In the genomic region with DNA sequence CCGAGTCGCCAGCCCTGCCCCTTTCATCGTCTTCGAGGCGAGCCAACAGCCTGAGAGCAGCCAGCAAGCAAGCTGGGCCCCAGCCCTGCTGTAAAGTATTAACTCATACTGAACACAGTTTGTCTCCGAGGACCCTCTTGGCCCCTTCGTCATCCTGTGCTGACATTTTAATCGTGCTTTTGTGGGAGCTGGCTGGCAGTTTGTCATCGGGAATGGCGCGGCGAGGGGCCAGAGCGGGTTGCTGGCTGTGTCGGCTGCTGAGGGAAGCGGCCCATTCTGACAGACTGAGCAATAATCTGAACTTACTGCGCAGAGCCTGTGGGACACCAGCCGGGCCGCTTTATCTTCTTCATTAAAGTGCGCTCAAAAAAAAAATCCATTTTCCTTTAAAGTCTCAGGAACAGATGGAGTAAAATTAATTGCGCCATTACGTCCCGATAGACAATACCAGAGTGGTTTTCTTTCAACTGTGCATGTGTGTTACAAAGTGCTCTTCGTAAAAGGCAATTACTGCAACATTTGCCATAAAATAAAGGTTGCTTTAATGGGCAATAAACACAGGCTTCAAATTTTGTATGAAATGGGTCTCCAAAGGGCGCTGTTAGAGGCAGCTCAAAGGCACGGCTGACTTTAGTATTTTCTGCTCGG, we compare ENCODE assay signal across 8 mouse cellular contexts.
DNase-seq lines count a peak whose midpoint lies in the region; ATAC-seq lines count a peak whose summit lies in the region.

No protein-coding gene starts in this region.

- no peak for DNase-seq in liver, embryonic 11.5 days (ENCODE audit: low spot score)
- DNase-seq in forelimb bud, embryonic 11.5 days (ENCODE audit: low read depth, low spot score), result peak; percentile 82
- no peak for DNase-seq in spleen, postnatal 14 days (ENCODE audit: low spot score in 2 of 2)
- DNase-seq in cerebellum, adult 11-12 months, result no peak

- peak overlapping the region; percentile 17; the same call in 1 of the 2 replicates for H3K4me2 ChIP-seq in liver, embryonic 11.5 days
- H3K4me2 ChIP-seq in liver, embryonic 12.5 days, result no peak overlapping the region
- H3K4me2 ChIP-seq in intestine, embryonic 15.5 days (replicated peaks), result peak overlapping the region; percentile 47
- H3K4me2 ChIP-seq in stomach, embryonic 15.5 days, result peak overlapping the region; percentile 34

- no peaks in the 10 kb centered on the region for H3K27me3 ChIP-seq in liver, embryonic 11.5 days (replicated peaks; ENCODE audit: control insufficient read depth, insufficient read depth, low read length)
- H3K27me3 ChIP-seq in liver, embryonic 12.5 days (replicated peaks), result no peaks in the 10 kb centered on the region; the same call in 1 of the 2 replicates
- no peaks in the 10 kb centered on the region for H3K27me3 ChIP-seq in intestine, embryonic 15.5 days (replicated peaks)
- H3K27me3 ChIP-seq in stomach, embryonic 15.5 days (replicated peaks), result no peaks in the 10 kb centered on the region

- H3K9ac ChIP-seq in liver, embryonic 11.5 days (ENCODE audit: low read depth, low read length), result no peak overlapping the region
- no peak overlapping the region for H3K9ac ChIP-seq in liver, embryonic 12.5 days
- H3K9ac ChIP-seq in intestine, embryonic 15.5 days, result 0 out of 2 replicates have a peak overlapping the region, but pooled peaks have one; percentile 26
- H3K9ac ChIP-seq in stomach, embryonic 15.5 days, result no peak overlapping the region

- no peaks in the 10 kb centered on the region for H3K9me3 ChIP-seq in liver, embryonic 11.5 days (ENCODE audit: control insufficient read depth, low read length)
- H3K9me3 ChIP-seq in liver, embryonic 12.5 days (replicated peaks), result no peaks in the 10 kb centered on the region
- no peaks in the 10 kb centered on the region for H3K9me3 ChIP-seq in intestine, embryonic 15.5 days
- H3K9me3 ChIP-seq in stomach, embryonic 15.5 days, result no peaks in the 10 kb centered on the region

- H3K4me3 ChIP-seq in liver, embryonic 11.5 days (ENCODE audit: low read depth, low read length), result no peak overlapping the region
- H3K4me3 ChIP-seq in liver, embryonic 12.5 days, result no peak overlapping the region
- no peak overlapping the region for H3K4me3 ChIP-seq in intestine, embryonic 15.5 days (replicated peaks)
- H3K4me3 ChIP-seq in stomach, embryonic 15.5 days (replicated peaks), result no peak overlapping the region

- H3K4me1 ChIP-seq in liver, embryonic 11.5 days (replicated peaks; ENCODE audit: control insufficient read depth, insufficient read depth, low read length), result no peaks in the 10 kb centered on the region
- H3K4me1 ChIP-seq in liver, embryonic 12.5 days, result no peaks in the 10 kb centered on the region
- H3K4me1 ChIP-seq in intestine, embryonic 15.5 days (replicated peaks), result peaks cover 26% of the 10 kb centered on the region
- H3K4me1 ChIP-seq in stomach, embryonic 15.5 days, result peaks cover 21% of the 10 kb centered on the region

- H3K36me3 ChIP-seq in liver, embryonic 11.5 days (ENCODE audit: control insufficient read depth, insufficient read depth, low read length), result no peaks in the 10 kb centered on the region
- no peaks in the 10 kb centered on the region for H3K36me3 ChIP-seq in liver, embryonic 12.5 days
- no peaks in the 10 kb centered on the region for H3K36me3 ChIP-seq in intestine, embryonic 15.5 days
- H3K36me3 ChIP-seq in stomach, embryonic 15.5 days, result no peaks in the 10 kb centered on the region

- 60% methylated on average over 26 of the region's 26 CpGs for WGBS in liver, embryonic 11.5 days
- WGBS in liver, embryonic 12.5 days (ENCODE audit: insufficient replicate concordance), result 67% methylated on average over 26 of the region's 26 CpGs
- WGBS in intestine, embryonic 15.5 days, result 27% methylated on average over 26 of the region's 26 CpGs
- 24% methylated on average over 26 of the region's 26 CpGs for WGBS in stomach, embryonic 15.5 days

- H3K27ac ChIP-seq in liver, embryonic 11.5 days (ENCODE audit: low read depth, low read length), result no peak overlapping the region
- no peak overlapping the region for H3K27ac ChIP-seq in liver, embryonic 12.5 days
- H3K27ac ChIP-seq in intestine, embryonic 15.5 days, result 0 out of 2 replicates have a peak overlapping the region, but pooled peaks have one; percentile 27
- H3K27ac ChIP-seq in stomach, embryonic 15.5 days, result no peak overlapping the region

- ATAC-seq in liver, embryonic 11.5 days (replicated peaks; ENCODE audit: low FRiP score), result no peak
- no peak for ATAC-seq in liver, embryonic 12.5 days
- peak; percentile 52 for ATAC-seq in intestine, embryonic 15.5 days
- no peak for ATAC-seq in stomach, embryonic 15.5 days (ENCODE audit: insufficient read depth, low FRiP score, low read depth)
- no peak for ATAC-seq in erythroid progenitor cell, adult 5-6 weeks (replicated peaks; ENCODE audit: low FRiP score, poor library complexity, severe bottlenecking)
